Mouse (Mus musculus): ENCODE results near the gene Map3k11.
"Not testable (repeated sequence)": the region's sequence is repeated elsewhere in the genome, so short reads cannot be mapped to it uniquely, and the experiment has no call there.

Gene Map3k11

GRCm38 (mm10) chr19:5668372-5668771 lies 20.2 kb upstream of the Map3k11 start:
- no peak for DNase-seq

- DNase-seq: no peak
These were observed 8.1 kb upstream of the Map3k11 start for GRCm38 (mm10) chr19:5680432-5680831.

- no peak for DNase-seq
These were observed 4.3 kb upstream of the Map3k11 start for GRCm38 (mm10) chr19:5684236-5684635.

DNA sequence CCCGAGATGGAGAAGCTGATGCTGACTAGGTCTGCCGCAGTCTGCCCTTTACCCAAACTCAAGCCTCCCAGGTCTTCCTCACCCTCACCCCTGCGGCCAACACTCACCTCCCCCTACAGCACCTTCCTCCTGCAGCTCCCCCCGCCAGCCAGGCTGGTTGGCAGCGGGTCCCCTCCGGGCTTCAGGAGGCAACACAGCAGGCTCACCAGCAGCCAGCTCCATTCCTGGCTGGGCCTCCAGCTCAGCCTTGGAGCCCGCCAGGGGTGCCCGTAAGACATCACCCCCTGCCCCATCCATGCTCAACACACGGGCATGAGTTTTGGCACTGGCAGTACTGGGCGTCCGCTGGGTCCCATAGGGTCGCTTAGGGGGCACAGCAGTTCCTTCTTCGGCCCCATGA lies 3.6 kb upstream of the Map3k11 start:
- no peak for DNase-seq

DNA sequence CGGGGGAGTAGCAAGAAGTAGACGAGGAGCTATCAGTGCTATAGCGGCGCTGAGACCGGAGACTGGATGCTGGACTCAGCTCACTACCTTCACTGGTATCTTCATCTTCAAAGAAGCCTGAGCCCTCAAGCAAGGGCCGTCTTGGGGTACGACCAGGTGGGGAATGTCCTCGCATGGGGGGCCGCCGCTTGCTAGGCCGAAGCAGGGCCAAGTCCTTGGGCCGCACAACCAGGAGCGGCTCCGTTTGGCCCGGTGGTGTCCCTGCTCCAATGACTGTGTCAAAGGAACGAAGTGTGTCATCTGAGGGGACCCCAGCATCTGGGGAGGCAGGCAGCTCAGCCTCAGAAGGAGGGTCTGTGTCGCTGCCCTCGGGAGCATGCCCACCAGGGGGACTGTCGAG lies 3.1 kb upstream of the Map3k11 start:
- no peak for DNase-seq

GRCm38 (mm10) chr19:5685861-5686260 lies 2.7 kb upstream of the Map3k11 start:
- DNase-seq: no peak

DNA sequence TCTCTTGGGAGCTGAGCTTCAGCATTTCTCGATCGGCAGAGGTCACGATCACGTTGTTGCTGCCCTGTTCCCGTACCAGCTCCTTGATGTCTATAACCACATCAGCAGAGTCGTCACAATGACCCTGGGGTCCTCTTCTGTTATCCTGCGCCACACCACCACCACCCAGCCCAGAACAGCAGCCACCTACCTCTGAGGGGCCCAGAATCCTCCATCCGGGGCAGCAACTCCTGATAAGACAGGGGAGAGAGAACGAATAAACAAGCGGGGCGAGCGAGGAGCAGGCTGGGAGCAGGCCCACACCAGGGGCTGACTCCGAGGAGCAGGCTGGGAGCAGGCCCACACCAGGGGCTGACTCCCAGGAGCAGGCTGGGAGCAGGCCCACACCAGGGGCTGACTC lies 2.1 kb upstream of the Map3k11 start:
- DNase-seq: no peak

- DNase-seq: not testable (repeated sequence)
These were observed 1.6 kb upstream of the Map3k11 start for GRCm38 (mm10) chr19:5686954-5687353.

- DNase-seq: no peak
These were observed 804 bp upstream of the Map3k11 start for GRCm38 (mm10) chr19:5687738-5688137.

GRCm38 (mm10) chr19:5689088-5689428 lies 516 bp downstream of the Map3k11 start:
- no peak for DNase-seq

GRCm38 (mm10) chr19:5689565-5690342 lies 1.2 kb downstream of the Map3k11 start:
- DNase-seq: peak; percentile 95

DNA sequence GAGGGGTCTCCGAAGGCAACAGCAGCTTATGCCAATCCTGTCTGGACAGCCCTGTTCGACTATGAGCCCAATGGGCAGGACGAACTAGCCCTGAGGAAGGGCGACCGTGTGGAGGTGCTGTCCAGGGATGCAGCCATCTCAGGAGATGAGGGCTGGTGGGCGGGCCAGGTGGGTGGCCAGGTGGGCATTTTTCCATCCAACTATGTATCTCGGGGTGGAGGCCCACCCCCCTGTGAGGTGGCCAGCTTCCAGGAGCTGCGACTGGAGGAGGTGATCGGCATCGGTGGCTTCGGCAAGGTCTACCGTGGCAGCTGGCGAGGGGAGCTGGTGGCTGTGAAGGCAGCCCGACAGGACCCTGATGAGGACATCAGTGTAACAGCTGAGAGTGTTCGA lies 1.8 kb downstream of the Map3k11 start:
- peak; percentile 40 for DNase-seq

DNA sequence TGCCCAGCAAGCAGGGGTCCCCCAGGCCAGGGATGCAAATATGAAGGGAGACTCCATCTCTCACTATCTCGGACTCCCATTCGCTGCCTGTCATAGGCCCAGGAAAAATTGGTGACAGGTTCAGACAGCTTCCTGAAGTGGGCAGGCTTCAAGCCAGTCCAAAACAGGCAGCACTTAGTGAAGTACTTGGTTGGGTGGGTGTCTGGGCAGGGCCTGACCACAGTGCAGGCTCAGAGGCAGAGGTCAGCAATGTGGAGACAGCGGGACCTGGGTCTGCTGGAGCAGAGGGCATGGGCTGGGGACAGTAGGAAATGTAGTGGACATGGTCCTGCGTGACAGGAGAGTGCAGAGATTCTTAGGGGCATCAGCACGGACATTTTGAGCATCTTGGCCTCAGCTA lies 3.1 kb downstream of the Map3k11 start:
- DNase-seq: peak; percentile 36

GRCm38 (mm10) chr19:5692086-5692912 lies 3.8 kb downstream of the Map3k11 start:
- DNase-seq: peak; percentile 86

- no peak for DNase-seq
These were observed 4.4 kb downstream of the Map3k11 start for GRCm38 (mm10) chr19:5692913-5693396.

DNA sequence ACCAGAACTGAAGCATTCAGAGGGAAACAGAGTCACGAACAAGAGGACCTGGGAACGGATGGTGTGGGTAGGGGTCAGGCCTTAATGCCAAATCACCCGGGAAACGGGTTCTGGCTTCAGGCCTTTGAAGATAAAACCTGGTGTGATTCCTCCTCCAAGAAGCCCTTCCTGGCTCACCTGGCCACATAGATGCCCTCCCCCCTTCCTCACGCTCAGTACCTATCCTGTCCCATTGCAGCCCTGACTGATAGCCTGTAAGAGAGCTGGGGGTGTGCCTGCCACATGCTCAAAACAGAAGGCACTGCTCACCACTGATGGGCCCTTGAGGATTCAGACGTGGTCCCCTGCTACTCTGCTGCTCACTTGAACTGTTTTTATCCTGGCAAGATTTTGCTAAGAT lies 5.3 kb downstream of the Map3k11 start:
- DNase-seq: no peak

GRCm38 (mm10) chr19:5695849-5696462 lies 7.4 kb downstream of the Map3k11 start:
- no peak for DNase-seq

DNA sequence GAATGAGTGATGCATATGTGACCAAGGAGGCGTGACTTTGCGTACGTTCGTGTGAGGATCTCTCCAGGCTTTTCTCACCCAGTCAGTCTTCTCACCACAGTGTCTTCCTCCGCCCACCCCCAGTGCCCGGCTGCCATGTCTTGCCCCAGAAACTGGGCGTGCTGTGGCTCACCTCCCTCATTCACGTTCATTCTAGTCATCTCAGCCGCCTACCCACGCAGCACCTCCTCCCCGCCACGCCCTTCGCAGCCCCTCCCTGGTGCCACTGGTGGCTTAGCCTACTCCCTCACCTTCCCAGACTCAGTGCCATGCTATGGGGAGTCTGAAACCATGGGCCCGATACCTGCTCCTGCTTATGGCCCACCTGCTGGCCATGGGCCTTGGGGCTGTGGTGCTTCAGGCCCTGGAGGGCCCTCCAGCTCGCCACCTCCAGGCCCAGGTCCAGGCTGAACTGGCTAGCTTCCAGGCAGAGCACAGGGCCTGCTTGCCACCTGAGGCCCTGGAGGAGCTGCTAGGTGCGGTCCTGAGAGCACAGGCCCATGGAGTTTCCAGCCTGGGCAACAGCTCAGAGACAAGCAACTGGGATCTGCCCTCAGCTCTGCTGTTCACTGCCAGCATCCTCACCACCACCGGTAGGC lies 15.7 kb downstream of the Map3k11 start, which contains the start of gene Kcnk7:
TSS of gene Kcnk7 (plus strand) at position 205 of the 638 bp plus-strand sequence.
- peak; percentile 58 for DNase-seq

DNA sequence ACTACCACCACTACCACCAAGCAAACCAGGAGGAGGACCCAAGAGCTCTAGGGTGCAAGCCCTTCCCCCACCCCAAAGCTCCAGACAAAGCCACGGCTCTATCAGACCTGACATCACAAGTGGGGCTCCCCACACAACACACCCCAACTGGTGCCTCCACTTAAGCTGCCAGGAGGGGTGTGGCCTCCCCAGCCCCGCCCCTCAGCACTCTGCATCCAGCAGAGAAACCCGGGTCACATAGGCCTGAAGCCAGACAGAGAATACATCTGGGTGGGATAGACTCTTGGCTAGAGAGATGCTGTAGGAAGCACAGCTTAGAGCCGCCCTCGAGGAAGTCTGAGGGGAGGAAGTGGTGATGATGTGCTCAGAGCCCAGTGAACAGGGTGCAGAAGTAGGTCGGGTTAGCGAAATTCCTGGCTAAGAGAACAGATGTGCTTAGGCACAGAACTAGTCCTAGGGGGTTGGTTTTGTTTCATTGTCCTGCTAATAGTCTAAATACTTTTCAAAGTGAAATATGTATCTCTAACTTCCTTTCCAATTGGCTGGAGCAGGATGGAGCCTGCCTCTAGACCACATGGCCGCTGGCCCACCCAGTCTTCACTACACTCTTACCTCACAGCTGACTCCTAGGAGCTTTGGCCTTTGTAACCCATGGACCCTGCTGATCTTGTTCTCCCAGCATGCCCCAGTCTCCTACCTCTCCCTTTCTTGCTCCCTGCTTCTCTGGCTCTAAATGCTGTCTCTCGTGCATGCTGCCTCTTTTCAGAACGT lies 16.4 kb downstream of the Map3k11 start:
- peak; percentile 75 for DNase-seq

- DNase-seq: no peak
These were observed 21.5 kb downstream of the Map3k11 start for GRCm38 (mm10) chr19:5710068-5710467.

GRCm38 (mm10) chr19:5710581-5710980 lies 22.0 kb downstream of the Map3k11 start:
- DNase-seq: no peak

DNA sequence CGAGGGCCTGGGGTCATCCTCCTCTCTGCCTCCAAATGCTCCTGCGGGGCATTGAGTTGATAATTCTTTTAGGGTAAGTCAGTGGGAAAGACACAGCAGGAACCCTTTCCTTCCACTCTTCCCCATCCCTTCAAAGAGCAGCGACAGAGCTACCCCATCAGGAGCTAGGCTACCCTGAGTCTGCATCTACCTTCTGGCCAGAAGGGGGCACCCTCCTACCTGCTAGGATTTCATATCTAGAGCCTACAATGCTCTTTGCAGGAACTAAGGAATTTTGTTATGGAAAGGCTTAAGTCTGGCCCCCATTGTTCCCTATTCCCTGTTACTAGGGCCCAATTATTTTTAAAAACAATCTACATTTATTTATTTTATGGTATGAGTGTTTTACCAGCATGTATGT lies 22.7 kb downstream of the Map3k11 start:
- peak; percentile 89 for DNase-seq

Measured in lung, postnatal 10 days (tissue).